Mouse (Mus musculus): ENCODE data around the gene Stoml2. TPM values are rescaled to one million over a fixed set of nuclear protein-coding genes. Genes with fewer than 3 reads are reported as not detected.
"Not testable (repeated sequence)": the region's sequence is repeated elsewhere in the genome, so short reads cannot be mapped to it uniquely, and the experiment has no call there.

Stoml2 gene
- polyA plus RNA-seq, 1 experiment from 2014 or later = 496 TPM

DNA sequence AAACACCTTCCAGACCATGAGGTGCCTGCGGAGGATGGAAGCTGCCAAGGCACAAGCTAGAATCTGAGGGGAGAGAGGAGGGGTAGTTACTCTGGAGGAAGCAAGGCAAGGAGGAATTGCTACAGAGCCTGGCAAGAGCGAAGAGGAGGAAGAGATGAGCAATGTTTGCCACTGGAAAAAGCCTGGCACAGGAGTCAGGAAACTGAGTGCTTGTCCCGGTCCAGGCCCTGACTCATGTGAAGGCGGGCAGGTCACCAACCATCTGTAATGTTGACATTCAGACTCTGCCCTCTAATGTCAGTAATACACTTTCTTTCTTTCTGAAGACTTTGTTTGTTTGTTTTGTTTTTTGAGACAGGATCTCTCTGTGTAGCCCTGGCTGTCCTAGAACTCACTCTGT is 13.4 kb downstream of the Stoml2 start:
- Histone ChIP-seq H3K4me1 (peaks cover 7% of the 10 kb centered on the region), H3K27ac (no peak overlapping the region), H3K36me3 (replicated peaks) (peaks cover 66% of the 10 kb centered on the region), H3K4me3 (no peak overlapping the region), H3K27me3 (ENCODE audit: poor library complexity, severe bottlenecking) (no peaks in the 10 kb centered on the region), H3K9me3 (no peaks in the 10 kb centered on the region)
- no peak for DNase-seq (ENCODE audit: extremely low spot score, low spot score)
- 97% methylated on average over 4 of the region's 4 CpGs for WGBS

DNA sequence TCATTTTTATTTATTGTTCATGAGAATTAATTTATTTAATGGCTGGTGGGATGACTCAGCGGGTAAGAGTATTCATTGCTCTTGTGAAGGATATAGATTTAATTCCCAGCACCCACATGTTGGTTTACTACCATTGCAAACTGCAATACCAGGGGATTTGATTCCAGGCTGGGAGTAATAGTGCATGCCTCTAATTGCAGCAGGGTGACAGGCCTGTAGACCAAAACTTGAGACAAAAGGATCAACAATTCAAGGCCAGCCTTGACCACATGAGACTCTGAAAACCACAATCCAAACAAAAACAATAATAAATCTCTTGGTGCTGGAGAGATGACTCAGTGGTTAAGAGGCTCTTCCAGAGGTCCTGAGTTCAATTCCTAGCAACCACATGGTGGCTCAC is 19.4 kb downstream of the Stoml2 start:
- no peaks in the 10 kb centered on the region for H3K27me3 ChIP-seq (ENCODE audit: poor library complexity, severe bottlenecking)
- H3K9me3 ChIP-seq = no peaks in the 10 kb centered on the region
- WGBS = 94% methylated on average over 1 of the region's 1 CpGs
- DNase-seq (ENCODE audit: extremely low spot score, low spot score) = no peak
- H3K36me3 ChIP-seq (replicated peaks) = peaks cover 10% of the 10 kb centered on the region
- peaks cover 30% of the 10 kb centered on the region for H3K4me1 ChIP-seq
- no peak overlapping the region for H3K27ac ChIP-seq
- no peak overlapping the region for H3K4me3 ChIP-seq

DNA sequence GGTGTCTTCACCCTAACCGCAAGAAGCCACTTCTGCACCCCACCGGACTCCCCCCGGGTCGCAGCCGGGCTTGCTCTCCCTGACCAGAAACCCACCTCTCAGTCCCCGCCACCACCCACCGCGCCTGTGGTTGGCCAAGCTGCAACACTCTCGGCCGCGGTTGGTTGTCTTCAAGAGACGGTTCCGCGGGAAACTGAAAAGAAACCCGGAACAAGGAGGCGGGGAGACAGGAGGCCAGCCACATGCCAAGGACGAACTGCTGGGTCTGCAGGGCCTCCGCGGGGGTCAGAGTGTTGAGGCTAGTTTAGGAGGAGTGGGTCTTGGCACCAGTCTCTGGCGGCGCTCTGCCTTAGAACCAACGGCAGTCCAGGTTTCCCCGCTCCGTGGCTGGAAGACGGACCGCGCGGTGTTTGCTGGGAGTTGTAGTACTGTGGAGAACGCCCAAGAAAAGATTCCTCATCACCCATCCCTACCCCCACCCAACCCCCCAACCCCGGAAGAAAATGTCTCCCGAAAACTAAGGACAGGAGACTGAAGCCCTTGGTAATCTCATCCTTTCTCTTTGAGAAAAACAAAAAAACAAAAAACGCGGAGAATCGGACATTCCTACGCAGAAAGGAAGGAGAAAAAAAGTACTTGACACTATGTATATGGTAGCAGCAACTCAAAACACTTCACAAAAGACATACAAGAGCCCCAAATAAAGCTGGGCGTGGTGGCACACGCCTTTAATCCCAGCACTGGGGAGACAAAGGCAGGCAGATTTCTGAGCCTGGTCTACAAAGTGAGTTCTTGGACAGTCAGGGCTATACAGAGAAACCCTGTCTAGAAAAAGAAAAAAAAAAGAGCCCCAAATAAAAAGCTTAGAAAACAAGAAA is 21.1 kb downstream of the Stoml2 start, which contains the start of gene Fancg:
TSS of gene Fancg (minus strand) at position 346 of the 878 bp plus-strand sequence.
- no peaks in the 10 kb centered on the region for H3K9me3 ChIP-seq
- peaks cover 17% of the 10 kb centered on the region for H3K36me3 ChIP-seq (replicated peaks)
- H3K4me1 ChIP-seq = peaks cover 30% of the 10 kb centered on the region
- WGBS = under 1% methylated on average over 37 of the region's 37 CpGs
- peak within 1 kb of the TSS; percentile 93 for H3K27ac ChIP-seq
- peak; percentile 85 for DNase-seq (ENCODE audit: extremely low spot score, low spot score)
- peak within 1 kb of the TSS; percentile 75 for H3K4me3 ChIP-seq
- no peaks in the 10 kb centered on the region for H3K27me3 ChIP-seq (ENCODE audit: poor library complexity, severe bottlenecking)

DNA sequence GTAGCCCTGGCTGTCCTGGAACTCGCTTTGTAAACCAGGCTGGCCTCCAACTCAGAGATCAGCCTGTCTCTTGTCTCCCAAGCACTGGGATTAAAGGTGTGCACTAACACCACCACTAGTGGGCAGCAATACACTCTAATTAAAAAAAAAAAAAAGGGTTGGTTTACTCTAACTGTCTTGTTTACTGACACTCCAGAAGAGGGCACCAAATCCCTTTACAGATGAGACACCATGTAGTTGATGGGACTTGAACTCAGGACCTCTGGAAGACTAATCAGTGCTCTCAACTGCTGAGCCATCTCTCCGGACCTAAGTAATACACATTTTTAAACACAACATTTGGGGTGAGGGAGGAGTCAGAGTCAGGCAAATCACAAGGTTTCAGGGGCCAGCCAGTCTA is 25.7 kb downstream of the Stoml2 start:
- H3K36me3 ChIP-seq (replicated peaks) = peaks cover 33% of the 10 kb centered on the region
- no peaks in the 10 kb centered on the region for H3K9me3 ChIP-seq
- no peaks in the 10 kb centered on the region for H3K27me3 ChIP-seq (ENCODE audit: poor library complexity, severe bottlenecking)
- whole genome bisulfite sequencing = 62% methylated on average over 2 of the region's 2 CpGs
- H3K4me1 ChIP-seq = peaks cover 22% of the 10 kb centered on the region
- H3K4me3 ChIP-seq = no peak overlapping the region
- H3K27ac ChIP-seq = no peak overlapping the region
- DNase-seq (ENCODE audit: extremely low spot score, low spot score) = no peak

DNA sequence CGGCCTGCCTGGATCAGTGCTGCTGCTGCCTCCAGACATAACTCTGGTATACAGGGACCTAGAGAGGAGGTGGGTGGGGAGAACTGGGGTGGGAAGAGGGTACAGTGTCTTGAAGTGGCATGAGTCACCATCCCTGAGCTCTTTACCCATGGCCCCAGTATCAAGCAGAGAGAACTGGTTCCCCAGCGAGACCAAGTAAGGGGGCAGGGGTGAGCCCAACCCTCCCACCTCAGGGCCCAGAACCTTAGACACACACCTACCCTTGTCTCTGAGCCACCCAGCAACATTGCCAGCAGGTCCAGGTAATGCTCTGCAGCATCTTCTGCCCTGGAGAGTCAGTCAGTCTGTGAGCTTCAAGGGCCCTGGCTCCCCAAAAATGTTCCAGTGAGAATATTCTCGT is 26.6 kb downstream of the Stoml2 start:
- no peaks in the 10 kb centered on the region for H3K27me3 ChIP-seq (ENCODE audit: poor library complexity, severe bottlenecking)
- 92% methylated on average over 3 of the region's 3 CpGs for WGBS
- DNase-seq (ENCODE audit: extremely low spot score, low spot score) = no peak
- peaks cover 33% of the 10 kb centered on the region for H3K36me3 ChIP-seq (replicated peaks)
- H3K9me3 ChIP-seq = no peaks in the 10 kb centered on the region
- H3K4me3 ChIP-seq = no peak overlapping the region
- H3K27ac ChIP-seq = no peak overlapping the region
- H3K4me1 ChIP-seq = peaks cover 22% of the 10 kb centered on the region

DNA sequence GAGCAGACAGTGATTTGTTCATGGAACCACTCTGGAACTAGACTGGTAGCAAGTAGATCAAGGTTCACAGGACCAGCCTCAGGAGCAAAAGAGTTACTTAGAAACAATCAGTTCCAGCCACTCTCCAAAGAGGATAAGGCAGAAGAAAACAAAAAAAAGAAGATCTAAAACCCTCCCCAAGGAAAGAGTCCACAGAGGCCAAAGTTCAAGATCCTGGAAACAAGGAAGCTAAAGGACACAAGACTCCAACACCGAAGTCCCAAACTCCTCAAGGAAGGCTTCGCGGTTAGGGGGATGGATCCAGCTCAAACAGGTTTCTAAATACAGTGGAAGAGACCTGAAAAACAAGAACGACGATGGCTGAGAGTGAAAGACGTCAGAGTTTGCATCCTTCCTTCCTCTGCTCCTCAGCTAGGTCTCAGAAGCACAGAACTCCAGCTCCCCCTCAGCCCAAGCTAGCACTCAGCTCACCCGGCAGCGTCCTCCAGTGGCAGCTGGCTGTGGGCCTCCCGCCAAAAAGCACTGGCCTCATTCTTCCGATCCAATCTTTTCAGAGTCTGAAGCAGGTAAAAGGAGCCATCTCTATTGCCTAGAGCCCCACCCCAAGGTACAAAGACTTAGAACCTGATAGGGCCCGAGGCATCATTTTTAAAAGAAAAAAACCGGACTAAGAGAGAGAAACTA is 28.6 kb downstream of the Stoml2 start:
- no peak for DNase-seq (ENCODE audit: extremely low spot score, low spot score)
- WGBS = 84% methylated on average over 12 of the region's 12 CpGs
- H3K27me3 ChIP-seq (ENCODE audit: poor library complexity, severe bottlenecking) = no peaks in the 10 kb centered on the region
- H3K4me1 ChIP-seq = peaks cover 20% of the 10 kb centered on the region
- no peak overlapping the region for H3K27ac ChIP-seq
- no peak overlapping the region for H3K4me3 ChIP-seq
- H3K36me3 ChIP-seq (replicated peaks) = peaks cover 38% of the 10 kb centered on the region
- no peaks in the 10 kb centered on the region for H3K9me3 ChIP-seq

DNA sequence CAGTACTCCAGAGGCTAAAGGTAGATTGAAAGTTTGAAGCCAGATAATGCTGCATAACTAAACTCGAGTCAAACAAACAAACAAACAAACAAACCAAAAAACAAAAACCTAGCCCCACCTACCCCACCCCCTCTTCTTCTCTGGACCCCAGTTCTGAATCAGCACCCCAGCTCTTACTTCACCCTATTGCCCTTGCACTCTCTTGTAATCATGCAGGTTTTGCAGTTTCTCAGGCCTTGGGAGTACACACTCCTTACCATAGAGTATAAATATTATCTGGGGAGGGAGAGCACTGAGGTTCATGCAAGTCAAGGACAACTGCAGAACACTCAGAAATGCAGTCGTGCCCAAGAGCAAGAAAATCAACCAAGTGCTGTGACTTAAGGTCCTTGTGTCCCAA is 30.2 kb downstream of the Stoml2 start:
- Histone ChIP-seq H3K4me3 (no peak overlapping the region), H3K36me3 (replicated peaks) (peaks cover 42% of the 10 kb centered on the region), H3K27me3 (ENCODE audit: poor library complexity, severe bottlenecking) (no peaks in the 10 kb centered on the region), H3K27ac (peak overlapping the region; percentile 99), H3K4me1 (peaks cover 30% of the 10 kb centered on the region), H3K9me3 (no peaks in the 10 kb centered on the region)
- no peak for DNase-seq (ENCODE audit: extremely low spot score, low spot score)
- WGBS = 86% methylated on average over 2 of the region's 2 CpGs

DNA sequence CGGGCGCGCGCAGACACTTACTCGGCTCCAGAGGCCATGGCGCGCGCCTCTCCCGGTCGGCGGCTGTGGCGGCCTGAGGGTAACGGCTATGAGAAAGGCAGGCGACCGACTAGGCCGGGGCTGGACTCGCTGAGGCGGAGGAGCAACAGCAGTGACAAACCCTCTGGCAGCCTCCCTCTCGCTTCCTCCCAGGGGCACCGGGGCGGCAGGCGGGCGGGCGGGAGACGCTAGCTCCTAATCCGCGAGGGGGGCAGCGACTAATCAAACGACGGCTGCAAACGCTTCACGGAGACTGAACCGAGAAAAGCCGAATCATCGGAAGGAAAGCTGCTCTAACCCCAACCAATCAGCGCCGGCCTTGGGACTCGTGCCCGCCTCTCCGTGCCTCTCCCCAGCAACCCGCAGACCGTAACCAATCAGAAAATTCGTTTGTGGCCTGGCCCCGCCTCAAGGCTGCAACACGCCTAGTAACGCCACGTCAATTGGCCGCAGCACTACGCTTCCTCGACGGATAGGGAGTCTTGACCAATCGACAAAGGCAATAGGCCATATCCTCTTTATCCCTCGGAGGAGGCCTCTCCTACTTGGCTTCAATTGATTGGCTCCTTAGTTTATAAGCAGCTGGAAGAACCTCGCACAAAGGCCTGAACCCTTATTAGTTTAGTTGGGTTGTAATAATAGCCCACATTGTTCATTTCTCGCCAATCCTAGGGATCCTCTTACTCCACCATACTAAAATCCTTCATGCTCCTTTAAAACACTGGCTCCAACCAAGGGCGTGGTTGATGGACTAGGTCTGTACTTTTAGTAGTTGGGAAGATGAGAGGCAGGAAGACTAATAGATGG is 31.1 kb downstream of the Stoml2 start, which contains the start of gene Vcp:
TSS of gene Vcp (minus strand) at position 367 of the 846 bp plus-strand sequence.
- under 1% methylated on average over 56 of the region's 56 CpGs for WGBS
- H3K27ac ChIP-seq = peak within 1 kb of the TSS; percentile 99
- DNase-seq (ENCODE audit: extremely low spot score, low spot score) = peak; percentile 99
- H3K27me3 ChIP-seq (ENCODE audit: poor library complexity, severe bottlenecking); H3K9me3 ChIP-seq: not testable (repeated sequence)
- H3K4me1 ChIP-seq = peaks cover 30% of the 10 kb centered on the region
- H3K4me3 ChIP-seq = peak within 1 kb of the TSS; percentile 95
- peaks cover 46% of the 10 kb centered on the region for H3K36me3 ChIP-seq (replicated peaks)

DNA sequence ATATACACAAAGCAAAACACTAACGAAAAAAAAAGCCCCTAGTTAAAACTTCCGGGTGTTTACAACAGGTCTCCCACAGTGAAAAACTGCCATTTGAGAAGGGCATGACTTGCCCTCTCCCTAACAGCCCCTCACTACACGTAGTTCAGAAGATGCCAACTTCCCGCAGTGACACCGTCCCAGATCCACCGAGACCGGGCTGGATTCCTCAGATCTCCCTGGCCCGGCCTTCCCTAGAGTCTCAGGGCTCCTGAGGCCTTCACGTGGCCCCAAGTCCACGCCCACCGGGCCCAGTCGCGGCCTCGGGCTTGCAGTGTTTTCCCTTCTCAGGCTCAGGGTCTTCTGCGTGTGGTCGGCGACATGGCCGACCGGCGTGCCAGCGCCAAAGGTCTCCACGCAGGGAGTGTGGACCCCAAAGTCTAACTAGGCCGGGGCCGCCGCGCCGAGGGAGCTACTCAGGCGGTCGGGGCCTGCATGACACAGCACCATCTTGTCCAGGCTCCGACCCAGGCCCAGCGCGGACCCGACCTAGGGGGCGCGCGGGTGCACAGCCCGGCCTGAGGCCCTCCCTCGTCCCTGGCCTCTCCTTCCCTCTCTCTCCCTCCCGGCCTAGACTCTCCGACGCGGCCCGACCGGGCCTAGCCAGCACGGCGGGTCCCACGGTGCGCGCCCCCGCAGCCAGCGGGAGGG is 31.9 kb downstream of the Stoml2 start:
- Histone ChIP-seq H3K9me3 (no peaks in the 10 kb centered on the region), H3K27ac (peak overlapping the region; percentile 99), H3K4me3 (peak overlapping the region; percentile 95), H3K27me3 (ENCODE audit: poor library complexity, severe bottlenecking) (no peaks in the 10 kb centered on the region), H3K36me3 (replicated peaks) (peaks cover 47% of the 10 kb centered on the region), H3K4me1 (peaks cover 30% of the 10 kb centered on the region)
- under 1% methylated on average over 51 of the region's 51 CpGs for WGBS
- peak; percentile 83 for DNase-seq (ENCODE audit: extremely low spot score, low spot score)

DNA sequence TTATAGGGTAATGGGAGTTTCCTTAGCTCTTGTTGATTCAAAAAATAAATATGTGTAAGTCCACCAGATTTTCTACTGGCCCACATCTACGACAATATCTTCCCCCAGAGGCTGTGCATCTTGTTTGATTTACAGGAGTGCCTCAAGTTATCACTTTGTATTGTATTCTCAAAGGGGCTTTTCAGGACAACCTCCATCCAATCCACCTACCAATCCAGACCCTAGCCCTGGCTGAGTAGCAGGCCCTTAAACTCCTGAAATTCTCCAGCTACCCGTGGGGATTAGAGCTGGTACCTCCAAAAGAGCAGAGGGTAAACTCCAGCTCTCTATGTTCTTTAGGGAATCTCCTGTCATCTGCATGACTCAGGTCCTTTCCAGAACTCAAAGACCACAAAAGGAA is 33.5 kb downstream of the Stoml2 start:
- peaks cover 30% of the 10 kb centered on the region for H3K4me1 ChIP-seq
- H3K27me3 ChIP-seq (ENCODE audit: poor library complexity, severe bottlenecking) = no peaks in the 10 kb centered on the region
- H3K27ac ChIP-seq = no peak overlapping the region
- peaks cover 57% of the 10 kb centered on the region for H3K36me3 ChIP-seq (replicated peaks)
- DNase-seq (ENCODE audit: extremely low spot score, low spot score) = no peak
- no peaks in the 10 kb centered on the region for H3K9me3 ChIP-seq
- H3K4me3 ChIP-seq = peak overlapping the region; percentile 95
- 77% methylated on average over 2 of the region's 2 CpGs for whole genome bisulfite sequencing

DNA sequence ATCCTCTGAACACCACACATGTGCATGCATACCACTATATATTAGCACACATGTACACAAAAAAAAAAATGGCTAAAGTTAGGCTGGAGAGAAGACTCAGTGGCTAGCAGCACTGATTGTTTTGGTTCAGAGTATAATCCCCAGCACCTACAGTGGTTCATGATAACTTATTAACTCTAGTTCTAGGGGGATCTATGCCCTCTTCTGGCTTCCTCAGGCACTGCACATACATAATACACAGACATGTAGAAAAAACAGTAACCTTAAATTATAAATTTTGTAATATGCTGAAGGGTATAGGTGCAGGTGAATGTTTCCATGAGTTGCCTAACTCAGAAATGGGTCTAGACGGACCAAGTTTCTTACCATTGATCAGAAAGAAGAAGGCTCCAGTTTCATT is 43.2 kb downstream of the Stoml2 start:
- Histone ChIP-seq H3K36me3 (replicated peaks) (peaks cover 100% of the 10 kb centered on the region), H3K9me3 (no peaks in the 10 kb centered on the region), H3K27ac (no peak overlapping the region), H3K27me3 (ENCODE audit: poor library complexity, severe bottlenecking) (no peaks in the 10 kb centered on the region), H3K4me1 (no peaks in the 10 kb centered on the region), H3K4me3 (no peak overlapping the region)
- no peak for DNase-seq (ENCODE audit: extremely low spot score, low spot score)
- 88% methylated on average over 1 of the region's 1 CpGs for WGBS

DNA sequence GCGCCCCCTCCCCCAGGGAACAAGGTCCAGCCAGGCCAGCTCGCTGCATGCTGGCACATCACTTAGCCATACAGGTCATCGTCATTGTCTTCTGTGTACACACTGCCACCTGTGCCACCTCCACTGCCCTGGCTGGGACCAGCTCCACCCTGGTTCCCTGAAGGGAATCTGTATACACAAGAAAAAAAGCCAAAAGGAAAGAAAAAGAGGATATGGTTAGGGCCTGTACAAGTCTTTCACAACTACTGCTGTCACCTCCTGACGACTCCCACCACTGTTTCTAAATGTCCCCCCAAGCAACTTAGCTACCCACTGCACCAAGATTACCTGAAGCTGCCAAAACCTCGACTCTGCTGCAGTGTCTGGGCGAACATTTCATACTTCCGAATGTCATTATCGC is 51.0 kb downstream of the Stoml2 start:
- not testable (repeated sequence) for H3K9me3 ChIP-seq; H3K4me1 ChIP-seq; H3K27me3 ChIP-seq (ENCODE audit: poor library complexity, severe bottlenecking); H3K4me3 ChIP-seq; DNase-seq (ENCODE audit: extremely low spot score, low spot score); H3K27ac ChIP-seq
- WGBS = 93% methylated on average over 8 of the region's 8 CpGs
- H3K36me3 ChIP-seq (replicated peaks) = peaks cover 96% of the 10 kb centered on the region

Data from forebrain, embryonic 10.5 days (tissue).